Mouse (Mus musculus): ENCODE data around the gene Gm13697. TPM values are rescaled to one million over a fixed set of nuclear protein-coding genes. Genes with fewer than 3 reads are reported as not detected.
"Not testable (repeated sequence)": the region's sequence is repeated elsewhere in the genome, so short reads cannot be mapped to it uniquely, and the experiment has no call there.

Gene Gm13697
- polyA plus RNA-seq, 1 experiment from 2014 or later: not detected

DNA sequence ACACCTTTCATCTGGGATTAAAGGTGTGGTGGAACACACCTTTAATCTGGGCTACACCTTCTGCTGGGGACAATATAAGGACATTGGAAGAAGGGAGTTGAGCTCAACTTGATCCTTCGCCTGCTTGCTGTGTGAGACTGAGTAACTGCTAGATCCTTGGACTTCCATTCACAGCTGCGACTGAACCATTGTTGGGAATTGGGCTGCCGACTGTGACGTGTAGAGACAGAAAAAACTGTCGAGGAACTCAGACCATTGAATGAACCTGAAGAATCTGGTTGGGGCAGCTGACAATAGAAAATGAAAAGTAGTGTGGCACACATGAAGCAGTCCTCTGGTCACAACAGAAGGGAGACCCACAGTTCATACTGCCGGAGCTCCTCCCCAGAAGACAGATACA lies 5.9 kb upstream of the Gm13697 start, which contains the start of gene Gm13694:
Gene Gm13694, plus strand, starts transcription at position 301 of the 400 bp plus-strand sequence.
- not testable (repeated sequence) for ATAC-seq (ENCODE audit: insufficient number of reproducible peaks, low FRiP score, low TSS enrichment, low read depth); H3K9ac ChIP-seq (ENCODE audit: low read length); H3K4me2 ChIP-seq (ENCODE audit: low read depth, severe bottlenecking); H3K27ac ChIP-seq (replicated peaks; ENCODE audit: low read depth, low read length); DNase-seq (ENCODE audit: low spot score); H3K4me1 ChIP-seq (ENCODE audit: control insufficient read depth, insufficient read depth, low read length); H3K9me3 ChIP-seq (ENCODE audit: control insufficient read depth, low read length); H3K27me3 ChIP-seq (ENCODE audit: control insufficient read depth, insufficient read depth, low read length); H3K4me3 ChIP-seq (ENCODE audit: low read depth, low read length); H3K36me3 ChIP-seq (ENCODE audit: control insufficient read depth, insufficient read depth, low read length)
- no CpG with 5 or more reads among the region's 6 CpGs for WGBS

GRCm38 (mm10) chr2:83990253-83990652 lies 5.7 kb downstream of the Gm13697 start, which contains the start of gene Gm13691:
TSS of gene Gm13691 (plus strand) at chr2:83990553.
- not testable (repeated sequence) for H3K27ac ChIP-seq (replicated peaks; ENCODE audit: low read depth, low read length); H3K4me1 ChIP-seq (ENCODE audit: control insufficient read depth, insufficient read depth, low read length); DNase-seq (ENCODE audit: low spot score); H3K9me3 ChIP-seq (ENCODE audit: control insufficient read depth, low read length); H3K36me3 ChIP-seq (ENCODE audit: control insufficient read depth, insufficient read depth, low read length); H3K4me3 ChIP-seq (ENCODE audit: low read depth, low read length); H3K9ac ChIP-seq (ENCODE audit: low read length); ATAC-seq (ENCODE audit: insufficient number of reproducible peaks, low FRiP score, low TSS enrichment, low read depth); H3K27me3 ChIP-seq (ENCODE audit: control insufficient read depth, insufficient read depth, low read length); H3K4me2 ChIP-seq (ENCODE audit: low read depth, severe bottlenecking)
- WGBS: no CpG with 5 or more reads among the region's 6 CpGs

- not testable (repeated sequence) for H3K4me2 ChIP-seq (ENCODE audit: low read depth, severe bottlenecking); H3K4me3 ChIP-seq (ENCODE audit: low read depth, low read length); H3K4me1 ChIP-seq (ENCODE audit: control insufficient read depth, insufficient read depth, low read length); DNase-seq (ENCODE audit: low spot score); H3K36me3 ChIP-seq (ENCODE audit: control insufficient read depth, insufficient read depth, low read length); H3K27me3 ChIP-seq (ENCODE audit: control insufficient read depth, insufficient read depth, low read length); ATAC-seq (ENCODE audit: insufficient number of reproducible peaks, low FRiP score, low TSS enrichment, low read depth); H3K27ac ChIP-seq (replicated peaks; ENCODE audit: low read depth, low read length); H3K9ac ChIP-seq (ENCODE audit: low read length); H3K9me3 ChIP-seq (ENCODE audit: control insufficient read depth, low read length)
- 49% methylated on average over 7 of the region's 9 CpGs for WGBS
These were observed 9.2 kb downstream of the Gm13697 start for GRCm38 (mm10) chr2:83993639-83994255.

DNA sequence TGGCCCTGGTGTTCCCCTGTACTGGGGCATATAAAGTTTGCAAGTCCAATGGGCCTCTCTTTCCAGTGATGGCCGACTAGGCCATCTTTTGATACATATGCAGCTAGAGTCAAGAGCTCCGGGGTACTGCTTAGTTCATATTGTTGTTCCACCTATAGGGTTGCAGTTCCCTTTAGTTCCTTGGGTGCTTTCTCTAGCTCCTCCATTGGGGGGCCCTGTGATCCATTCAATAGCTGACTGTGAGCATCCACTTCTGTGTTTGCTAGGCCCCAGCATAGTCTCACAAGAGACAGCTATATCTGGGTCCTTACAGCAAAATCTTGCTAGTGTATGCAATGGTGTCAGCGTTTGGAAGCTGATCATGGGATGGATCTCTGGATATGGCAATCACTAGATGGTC lies 10.0 kb downstream of the Gm13697 start:
- not testable (repeated sequence) for H3K27ac ChIP-seq (replicated peaks; ENCODE audit: low read depth, low read length); H3K9ac ChIP-seq (ENCODE audit: low read length); H3K9me3 ChIP-seq (ENCODE audit: control insufficient read depth, low read length); H3K27me3 ChIP-seq (ENCODE audit: control insufficient read depth, insufficient read depth, low read length); H3K4me1 ChIP-seq (ENCODE audit: control insufficient read depth, insufficient read depth, low read length); DNase-seq (ENCODE audit: low spot score); H3K4me3 ChIP-seq (ENCODE audit: low read depth, low read length); H3K4me2 ChIP-seq (ENCODE audit: low read depth, severe bottlenecking); ATAC-seq (ENCODE audit: insufficient number of reproducible peaks, low FRiP score, low TSS enrichment, low read depth); H3K36me3 ChIP-seq (ENCODE audit: control insufficient read depth, insufficient read depth, low read length)
- WGBS: no CpG with 5 or more reads among the region's 3 CpGs

- no peaks in the 10 kb centered on the region for H3K9me3 ChIP-seq (ENCODE audit: control insufficient read depth, low read length)
- H3K4me3 ChIP-seq (ENCODE audit: low read depth, low read length): no peak overlapping the region
- H3K9ac ChIP-seq (ENCODE audit: low read length): no peak overlapping the region
- no peak overlapping the region for H3K27ac ChIP-seq (replicated peaks; ENCODE audit: low read depth, low read length)
- ATAC-seq (ENCODE audit: insufficient number of reproducible peaks, low FRiP score, low TSS enrichment, low read depth) (no peak), DNase-seq (ENCODE audit: low spot score) (no peak)
- WGBS: 70% methylated on average over 1 of the region's 1 CpGs
- H3K4me1 ChIP-seq (ENCODE audit: control insufficient read depth, insufficient read depth, low read length): no peaks in the 10 kb centered on the region
- H3K4me2 ChIP-seq (ENCODE audit: low read depth, severe bottlenecking): no peak overlapping the region
- no peaks in the 10 kb centered on the region for H3K27me3 ChIP-seq (ENCODE audit: control insufficient read depth, insufficient read depth, low read length)
- H3K36me3 ChIP-seq (ENCODE audit: control insufficient read depth, insufficient read depth, low read length): no peaks in the 10 kb centered on the region
These were observed 24.4 kb downstream of the Gm13697 start for GRCm38 (mm10) chr2:84008913-84009312.

GRCm38 (mm10) chr2:84009818-84010217 lies 25.3 kb downstream of the Gm13697 start:
- Histone ChIP-seq H3K4me3 (ENCODE audit: low read depth, low read length) (no peak overlapping the region), H3K9me3 (ENCODE audit: control insufficient read depth, low read length) (no peaks in the 10 kb centered on the region), H3K36me3 (ENCODE audit: control insufficient read depth, insufficient read depth, low read length) (no peaks in the 10 kb centered on the region), H3K9ac (ENCODE audit: low read length) (no peak overlapping the region), H3K27ac (replicated peaks; ENCODE audit: low read depth, low read length) (no peak overlapping the region), H3K4me2 (ENCODE audit: low read depth, severe bottlenecking) (no peak overlapping the region), H3K27me3 (ENCODE audit: control insufficient read depth, insufficient read depth, low read length) (no peaks in the 10 kb centered on the region), H3K4me1 (ENCODE audit: control insufficient read depth, insufficient read depth, low read length) (no peaks in the 10 kb centered on the region)
- DNase-seq (ENCODE audit: low spot score) (no peak), ATAC-seq (ENCODE audit: insufficient number of reproducible peaks, low FRiP score, low TSS enrichment, low read depth) (no peak)
- 80% methylated on average over 3 of the region's 3 CpGs for WGBS

DNA sequence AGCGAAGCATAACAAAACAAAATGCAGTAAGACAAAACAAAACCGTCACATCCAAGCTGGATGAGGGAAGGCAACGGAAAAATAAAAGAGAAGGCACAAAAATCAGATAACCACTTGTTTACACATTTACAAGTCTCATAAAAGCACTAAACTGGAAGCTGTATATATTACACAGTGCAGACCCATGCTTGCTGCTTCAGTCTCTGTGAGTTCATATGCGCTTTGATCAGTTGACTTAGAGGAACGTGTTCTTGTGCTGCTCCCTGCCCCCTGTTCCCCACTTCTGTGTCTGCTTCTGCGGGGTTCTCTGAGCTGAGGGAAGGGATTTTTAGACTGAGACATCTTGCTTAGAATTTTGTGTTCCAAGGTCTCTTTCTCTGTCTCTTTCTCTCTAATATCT lies 30.0 kb downstream of the Gm13697 start:
- WGBS: 57% methylated on average over 6 of the region's 6 CpGs
- ATAC-seq (ENCODE audit: insufficient number of reproducible peaks, low FRiP score, low TSS enrichment, low read depth) (no peak), DNase-seq (ENCODE audit: low spot score) (no peak)
- Histone ChIP-seq H3K4me1 (ENCODE audit: control insufficient read depth, insufficient read depth, low read length) (no peaks in the 10 kb centered on the region), H3K9ac (ENCODE audit: low read length) (no peak overlapping the region), H3K36me3 (ENCODE audit: control insufficient read depth, insufficient read depth, low read length) (no peaks in the 10 kb centered on the region), H3K9me3 (ENCODE audit: control insufficient read depth, low read length) (no peaks in the 10 kb centered on the region), H3K27ac (replicated peaks; ENCODE audit: low read depth, low read length) (no peak overlapping the region), H3K27me3 (ENCODE audit: control insufficient read depth, insufficient read depth, low read length) (no peaks in the 10 kb centered on the region), H3K4me2 (ENCODE audit: low read depth, severe bottlenecking) (no peak overlapping the region), H3K4me3 (ENCODE audit: low read depth, low read length) (no peak overlapping the region)

GRCm38 (mm10) chr2:84016291-84016690 lies 31.7 kb downstream of the Gm13697 start:
- not testable (repeated sequence) for H3K9me3 ChIP-seq (ENCODE audit: control insufficient read depth, low read length); DNase-seq (ENCODE audit: low spot score); H3K4me1 ChIP-seq (ENCODE audit: control insufficient read depth, insufficient read depth, low read length); H3K36me3 ChIP-seq (ENCODE audit: control insufficient read depth, insufficient read depth, low read length); ATAC-seq (ENCODE audit: insufficient number of reproducible peaks, low FRiP score, low TSS enrichment, low read depth); H3K4me3 ChIP-seq (ENCODE audit: low read depth, low read length); H3K4me2 ChIP-seq (ENCODE audit: low read depth, severe bottlenecking); H3K27ac ChIP-seq (replicated peaks; ENCODE audit: low read depth, low read length); H3K27me3 ChIP-seq (ENCODE audit: control insufficient read depth, insufficient read depth, low read length); H3K9ac ChIP-seq (ENCODE audit: low read length)
- WGBS: 74% methylated on average over 5 of the region's 5 CpGs

- Histone ChIP-seq H3K4me3 (ENCODE audit: low read depth, low read length) (no peak overlapping the region), H3K27me3 (ENCODE audit: control insufficient read depth, insufficient read depth, low read length) (no peaks in the 10 kb centered on the region), H3K4me2 (ENCODE audit: low read depth, severe bottlenecking) (no peak overlapping the region), H3K4me1 (ENCODE audit: control insufficient read depth, insufficient read depth, low read length) (no peaks in the 10 kb centered on the region), H3K9ac (ENCODE audit: low read length) (no peak overlapping the region), H3K36me3 (ENCODE audit: control insufficient read depth, insufficient read depth, low read length) (no peaks in the 10 kb centered on the region), H3K9me3 (ENCODE audit: control insufficient read depth, low read length) (no peaks in the 10 kb centered on the region), H3K27ac (replicated peaks; ENCODE audit: low read depth, low read length) (no peak overlapping the region)
- ATAC-seq (ENCODE audit: insufficient number of reproducible peaks, low FRiP score, low TSS enrichment, low read depth) (no peak), DNase-seq (ENCODE audit: low spot score) (no peak)
- WGBS: 69% methylated on average over 3 of the region's 3 CpGs
These were observed 33.8 kb downstream of the Gm13697 start for GRCm38 (mm10) chr2:84018330-84018729.
